Mouse (Mus musculus): ENCODE measurements around the gene Ttll5. TPM values are rescaled to one million over a fixed set of nuclear protein-coding genes. Genes with fewer than 3 reads are reported as not detected.
A peak's percentile ranks its signal among the peaks of the same experiment; 100 is the strongest.

Ttll5 gene
- total and polyA plus RNA-seq, 3 experiments = 7.4 to 18.5 TPM; not detected in 1

DNA sequence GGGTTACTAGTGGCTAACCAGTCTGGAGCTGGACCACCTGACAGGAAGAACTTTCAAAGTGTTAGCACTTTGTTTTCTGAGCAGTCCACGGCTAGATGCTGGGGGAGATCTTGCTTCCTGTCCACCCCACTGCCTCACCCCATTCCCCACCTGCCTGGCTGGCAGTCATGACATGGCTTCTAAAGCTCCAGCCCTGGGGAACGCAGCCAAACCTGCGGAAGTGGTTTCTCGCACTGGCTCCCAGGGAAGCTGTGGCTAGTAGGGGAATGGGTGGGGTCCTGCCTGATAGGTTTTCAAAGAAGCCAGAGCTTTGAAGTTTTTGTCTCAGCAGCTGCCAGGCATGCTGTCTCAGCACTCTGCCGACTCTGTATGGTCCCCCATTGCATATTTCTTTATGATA, 145.1 kb downstream of the Ttll5 start:
- Histone ChIP-seq H3K9ac (ENCODE audit: control insufficient read depth, low read depth, low read length, poor library complexity, severe bottlenecking) (no peak overlapping the region), H3K36me3 (ENCODE audit: control insufficient read depth in 1 of 2, insufficient read depth in 2 of 2, low read length in 2 of 2) (peaks cover 0 to 17% of the 10 kb centered on the region in 2 experiments; a peak in 2 of 4 replicates), H3K4me1 (ENCODE audit: control insufficient read depth in 1 of 2, insufficient read depth in 2 of 2, low read length in 2 of 2) (peaks cover 4 to 8% of the 10 kb centered on the region in 2 experiments), H3K4me3 (ENCODE audit: control insufficient read depth in 1 of 2, insufficient read depth in 1 of 2, low read depth in 2 of 2, low read length in 2 of 2) (no peak overlapping the region), H3K79me2 (ENCODE audit: control insufficient read depth, insufficient read depth, low read length, poor library complexity) (no peaks in the 10 kb centered on the region), H3K27ac (ENCODE audit: control insufficient read depth, low read depth, low read length) (no peak overlapping the region), H3K27me3 (ENCODE audit: control insufficient read depth in 1 of 2, insufficient read depth in 2 of 2, low read length in 2 of 2) (no peaks in the 10 kb centered on the region), H3K9me3 (replicated peaks; ENCODE audit: insufficient read depth, low read length) (no peaks in the 10 kb centered on the region)
- peak; percentile 52 for DNase-seq (ENCODE audit: low read depth, low spot score)
- TF ChIP-seq ETS1 (IDR thresholded peaks at IDR 0.05; ENCODE audit: low read depth, low read length) = peak; percentile 41; the same call in 1 of the 2 replicates
- 0 out of 2 replicates have a peak, but pooled peaks have one; percentile 21 for TF ChIP-seq TCF12 (IDR thresholded peaks at IDR 0.05; ENCODE audit: low read depth, low read length)
- TF ChIP-seq MYB (IDR thresholded peaks at IDR 0.05; ENCODE audit: low read depth, low read length) = no peak
- no peak for TF ChIP-seq E2F4 (IDR thresholded peaks at IDR 0.05; ENCODE audit: borderline replicate concordance, low read depth, low read length)
- TF ChIP-seq MAFK (IDR thresholded peaks at IDR 0.05; ENCODE audit: borderline replicate concordance, low read depth, low read length) = peak; percentile 35; the same call in 1 of the 2 replicates

DNA sequence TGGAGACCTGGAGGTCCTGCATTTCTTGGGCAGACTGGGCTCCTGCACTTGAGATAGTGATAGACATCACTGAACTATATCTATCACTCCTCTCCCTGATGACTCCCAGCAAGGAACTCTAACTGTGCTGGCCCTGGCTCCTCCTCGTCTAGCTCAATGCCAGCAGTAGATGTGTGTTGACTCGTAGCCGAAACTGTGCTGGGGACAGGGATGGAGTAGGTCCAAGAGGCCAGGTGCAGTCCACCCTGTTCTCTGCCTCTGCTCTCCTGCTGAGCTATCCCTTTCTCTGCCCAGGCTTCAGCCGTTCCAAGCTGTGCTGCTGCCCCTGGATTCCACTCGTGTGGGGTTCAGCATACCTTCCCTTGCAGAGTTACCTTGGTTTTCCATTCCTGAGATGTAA, 145.7 kb downstream of the Ttll5 start:
- H3K36me3 ChIP-seq (ENCODE audit: control insufficient read depth in 1 of 2, insufficient read depth in 2 of 2, low read length in 2 of 2) = peaks cover 0 to 17% of the 10 kb centered on the region in 2 experiments; a peak in 2 of 4 replicates
- H3K27ac ChIP-seq (ENCODE audit: control insufficient read depth, low read depth, low read length) = no peak overlapping the region
- TF ChIP-seq SIN3A (IDR thresholded peaks at IDR 0.05; ENCODE audit: low read length) (no peak), UBTF (IDR thresholded peaks at IDR 0.05; ENCODE audit: borderline replicate concordance, insufficient read depth, low read depth, low read length) (no peak), GATA1 (IDR thresholded peaks at IDR 0.05; ENCODE audit: low read depth, low read length) (no peak), USF1 (IDR thresholded peaks at IDR 0.05; ENCODE audit: low read depth, low read length) (no peak), ZMIZ1 (IDR thresholded peaks at IDR 0.05; ENCODE audit: low read depth, low read length) (no peak), CHD2 (IDR thresholded peaks at IDR 0.05; ENCODE audit: low read length) (no peak), E2F4 (IDR thresholded peaks at IDR 0.05; ENCODE audit: borderline replicate concordance, low read depth, low read length) (no peak), MXI1 (IDR thresholded peaks at IDR 0.05; ENCODE audit: low read depth, low read length) (no peak), JUND (IDR thresholded peaks at IDR 0.05; ENCODE audit: low read depth, low read length) (no peak)
- no peaks in the 10 kb centered on the region for H3K9me3 ChIP-seq (replicated peaks; ENCODE audit: insufficient read depth, low read length)
- no peak overlapping the region for H3K4me3 ChIP-seq (ENCODE audit: control insufficient read depth in 1 of 2, insufficient read depth in 1 of 2, low read depth in 2 of 2, low read length in 2 of 2)
- peaks cover 4 to 8% of the 10 kb centered on the region in 2 experiments for H3K4me1 ChIP-seq (ENCODE audit: control insufficient read depth in 1 of 2, insufficient read depth in 2 of 2, low read length in 2 of 2)
- no peak overlapping the region for H3K9ac ChIP-seq (ENCODE audit: control insufficient read depth, low read depth, low read length, poor library complexity, severe bottlenecking)
- H3K27me3 ChIP-seq (ENCODE audit: control insufficient read depth in 1 of 2, insufficient read depth in 2 of 2, low read length in 2 of 2) = no peaks in the 10 kb centered on the region
- H3K79me2 ChIP-seq (ENCODE audit: control insufficient read depth, insufficient read depth, low read length, poor library complexity) = no peaks in the 10 kb centered on the region
- no peak for DNase-seq (ENCODE audit: low read depth, low spot score)

DNA sequence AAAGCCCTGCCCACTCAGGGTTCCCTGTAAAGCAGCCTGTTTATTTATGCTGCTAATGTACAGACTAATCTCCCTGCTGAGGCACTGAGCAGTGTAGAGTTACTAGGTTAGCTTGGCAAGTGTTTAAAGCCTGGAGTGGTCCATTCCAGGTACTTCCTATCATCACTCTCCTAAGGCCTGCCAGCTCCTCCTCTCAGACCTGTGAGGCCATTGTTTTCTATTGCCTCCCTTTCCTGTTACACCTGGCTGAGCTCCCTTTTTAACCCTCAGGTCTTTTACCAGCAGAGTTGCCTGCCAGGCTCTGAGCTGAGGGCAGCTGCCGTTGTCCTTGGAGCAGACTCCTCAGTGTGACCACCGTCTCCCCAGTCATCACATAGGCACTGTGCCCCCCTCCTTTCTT, 146.3 kb downstream of the Ttll5 start:
- peaks cover 4 to 8% of the 10 kb centered on the region in 2 experiments for H3K4me1 ChIP-seq (ENCODE audit: control insufficient read depth in 1 of 2, insufficient read depth in 2 of 2, low read length in 2 of 2)

More for the DNA sequence above, 146.3 kb downstream of the Ttll5 start:
- Histone ChIP-seq H3K27me3 (ENCODE audit: control insufficient read depth in 1 of 2, insufficient read depth in 2 of 2, low read length in 2 of 2) (no peaks in the 10 kb centered on the region), H3K36me3 (ENCODE audit: control insufficient read depth in 1 of 2, insufficient read depth in 2 of 2, low read length in 2 of 2) (peaks cover 0 to 17% of the 10 kb centered on the region in 2 experiments; a peak in 2 of 4 replicates), H3K9me3 (replicated peaks; ENCODE audit: insufficient read depth, low read length) (no peaks in the 10 kb centered on the region), H3K79me2 (ENCODE audit: control insufficient read depth, insufficient read depth, low read length, poor library complexity) (no peaks in the 10 kb centered on the region), H3K9ac (ENCODE audit: control insufficient read depth, low read depth, low read length, poor library complexity, severe bottlenecking) (no peak overlapping the region), H3K27ac (ENCODE audit: control insufficient read depth, low read depth, low read length) (no peak overlapping the region), H3K4me3 (ENCODE audit: control insufficient read depth in 1 of 2, insufficient read depth in 1 of 2, low read depth in 2 of 2, low read length in 2 of 2) (no peak overlapping the region)
- DNase-seq (ENCODE audit: low read depth, low spot score) = no peak
- no peak for TF ChIP-seq POLR2A (IDR thresholded peaks at IDR 0.05; ENCODE audit: control insufficient read depth in 1 of 2, insufficient read depth in 1 of 2, low read depth in 1 of 2, low read length in 2 of 2, poor library complexity in 1 of 2)
- no peak for TF ChIP-seq ZC3H11A (IDR thresholded peaks at IDR 0.05; ENCODE audit: low read depth, low read length)
- TF ChIP-seq TBP (IDR thresholded peaks at IDR 0.05; ENCODE audit: low read depth, low read length) = no peak
- TF ChIP-seq CTCF (IDR thresholded peaks at IDR 0.05 in 2 of 3, conservative IDR thresholded peaks at IDR 0.05 in 1 of 3; ENCODE audit: control insufficient read depth in 1 of 3, insufficient read depth in 1 of 3, low read depth in 2 of 3, low read length in 3 of 3, poor library complexity in 1 of 3, severe bottlenecking in 1 of 3) = no peak
- TF ChIP-seq NELFE (IDR thresholded peaks at IDR 0.05; ENCODE audit: low read depth, low read length) = no peak
- TF ChIP-seq E2F4 (IDR thresholded peaks at IDR 0.05; ENCODE audit: borderline replicate concordance, low read depth, low read length) = no peak
- no peak for TF ChIP-seq JUND (IDR thresholded peaks at IDR 0.05; ENCODE audit: low read depth, low read length)
- TF ChIP-seq UBTF (IDR thresholded peaks at IDR 0.05; ENCODE audit: borderline replicate concordance, insufficient read depth, low read depth, low read length) = no peak
- no peak for TF ChIP-seq ZMIZ1 (IDR thresholded peaks at IDR 0.05; ENCODE audit: low read depth, low read length)
- no peak for TF ChIP-seq HCFC1 (IDR thresholded peaks at IDR 0.05; ENCODE audit: low read depth, low read length)
- no peak for TF ChIP-seq USF2 (IDR thresholded peaks at IDR 0.05; ENCODE audit: borderline replicate concordance in 1 of 2, insufficient read depth in 1 of 2, low read depth in 1 of 2, low read length in 2 of 2)
- no peak for TF ChIP-seq POLR2AphosphoS2 (IDR thresholded peaks at IDR 0.05; ENCODE audit: low read length)
- no peak for TF ChIP-seq CHD1 (IDR thresholded peaks at IDR 0.05; ENCODE audit: low read depth, low read length)
- TF ChIP-seq SMC3 (IDR thresholded peaks at IDR 0.05; ENCODE audit: low read depth, low read length) = no peak
- TF ChIP-seq ETS1 (IDR thresholded peaks at IDR 0.05; ENCODE audit: low read depth, low read length) = no peak
- TF ChIP-seq MAZ (IDR thresholded peaks at IDR 0.05; ENCODE audit: low read depth, low read length) = no peak
